Comparison of ENCODE assay signal across 19 mouse cellular contexts in genomic region chr2:4784012-4784411, GRCm38 (mm10).
DNase-seq lines count a peak whose midpoint lies in the region; ATAC-seq lines count a peak whose summit lies in the region.
"Had no signal": no experiment of that assay in that cellular context is flagged by ENCODE, and none has a peak within 500 bp of the region (broad histone marks: within the 10 kb centered on the region; RNA-seq: fewer than 3 reads in every experiment).

No protein-coding gene starts in this region.

- 74% methylated on average over 8 of the region's 8 CpGs for WGBS in forebrain, embryonic 16.5 days

- H3K36me3 ChIP-seq in forebrain, embryonic 16.5 days (ENCODE audit: control insufficient read depth, insufficient read depth), result no peaks in the 10 kb centered on the region
- H3K36me3 ChIP-seq: embryonic facial prominence, embryonic 10.5 days; forebrain, embryonic 12.5 days; hindbrain, embryonic 15.5 days; intestine, embryonic 15.5 days; midbrain, embryonic 13.5 days had no signal

- H3K27ac ChIP-seq in forebrain, embryonic 16.5 days (ENCODE audit: low read length), result no peak overlapping the region
- H3K27ac ChIP-seq: embryonic facial prominence, embryonic 10.5 days; forebrain, embryonic 12.5 days; hindbrain, embryonic 15.5 days; intestine, embryonic 15.5 days; midbrain, embryonic 13.5 days had no signal

- H3K9me3 ChIP-seq in forebrain, embryonic 16.5 days (ENCODE audit: control insufficient read depth, low read length), result no peaks in the 10 kb centered on the region
- H3K9me3 ChIP-seq: embryonic facial prominence, embryonic 10.5 days; forebrain, embryonic 12.5 days; hindbrain, embryonic 15.5 days; intestine, embryonic 15.5 days; midbrain, embryonic 13.5 days had no signal

- H3K4me2 ChIP-seq in forebrain, embryonic 16.5 days (ENCODE audit: low read length), result no peak overlapping the region
- H3K4me2 ChIP-seq: forebrain, embryonic 12.5 days; heart, embryonic 11.5 days; hindbrain, embryonic 15.5 days; intestine, embryonic 15.5 days; liver, embryonic 11.5 days; midbrain, embryonic 13.5 days had no signal

- H3K4me3 ChIP-seq in forebrain, embryonic 16.5 days (replicated peaks; ENCODE audit: low read length), result no peak overlapping the region
- H3K4me3 ChIP-seq: embryonic facial prominence, embryonic 10.5 days; forebrain, embryonic 12.5 days; hindbrain, embryonic 15.5 days; intestine, embryonic 15.5 days; midbrain, embryonic 13.5 days had no signal

- no peaks in the 10 kb centered on the region for H3K4me1 ChIP-seq in forebrain, embryonic 16.5 days (replicated peaks; ENCODE audit: control insufficient read depth, insufficient read depth, low read length)
- H3K4me1 ChIP-seq: intestine, embryonic 15.5 days had no signal

- no peak overlapping the region for H3K9ac ChIP-seq in forebrain, embryonic 16.5 days (replicated peaks; ENCODE audit: low read depth, low read length)
- H3K9ac ChIP-seq: forebrain, embryonic 12.5 days; hindbrain, embryonic 15.5 days; intestine, embryonic 15.5 days; midbrain, embryonic 13.5 days had no signal

- DNase-seq in 3134 (ENCODE audit: extremely low read depth, insufficient read length, low spot score) (peak; percentile 10), 416B (ENCODE audit: low read depth) (peak; percentile 6)
- DNase-seq in adrenal gland, postnatal 10 days, result peak; percentile 62
- DNase-seq in thymus, postnatal 10 days (ENCODE audit: low spot score in 2 of 2), result no peak
- no peak for DNase-seq in c-Kit-positive CD71-positive TER-119-positive erythroid progenitor cells, embryonic 14.5 days (ENCODE audit: low spot score)
- DNase-seq: cerebellum, adult 2 months; gastrocnemius, postnatal 25 days; heart, postnatal 36 days; lung, adult 18-20 months; thymus, adult 2 months had no signal

- no peaks in the 10 kb centered on the region for H3K27me3 ChIP-seq in forebrain, embryonic 16.5 days (replicated peaks; ENCODE audit: control insufficient read depth, insufficient read depth, low read length)
- H3K27me3 ChIP-seq: hindbrain, embryonic 15.5 days; intestine, embryonic 15.5 days had no signal

- peak; percentile 62 to 65; a peak in 3 of 4 replicates for ATAC-seq in hematopoietic stem cell, adult 5-6 weeks (replicated peaks in 1 of 2; ENCODE audit: insufficient read depth in 1 of 2, low FRiP score in 2 of 2, low TSS enrichment in 1 of 2, low read depth in 1 of 2, poor library complexity in 2 of 2, severe bottlenecking in 2 of 2)
- no peak for ATAC-seq in forebrain, embryonic 16.5 days
- ATAC-seq: intestine, embryonic 15.5 days had no signal

Comparison
In these comparisons a context has a peak if more than half of its experiments do, and no peak if none do; other contexts are left out.
1. DNase-seq: peak in 3134 (single experiment), 416B (single experiment) and adrenal gland, postnatal 10 days (single experiment); none in thymus, postnatal 10 days (0 of 2) and c-Kit-positive CD71-positive TER-119-positive erythroid progenitor cells, embryonic 14.5 days (single experiment).